Mouse (Mus musculus): ENCODE data around the gene Vps13d. TPM values are rescaled to one million over a fixed set of nuclear protein-coding genes. Genes with fewer than 3 reads are reported as not detected.

The Vps13d gene
- polyA plus RNA-seq, 2 experiments from 2014 or later: 19.0 to 20.6 TPM

DNA sequence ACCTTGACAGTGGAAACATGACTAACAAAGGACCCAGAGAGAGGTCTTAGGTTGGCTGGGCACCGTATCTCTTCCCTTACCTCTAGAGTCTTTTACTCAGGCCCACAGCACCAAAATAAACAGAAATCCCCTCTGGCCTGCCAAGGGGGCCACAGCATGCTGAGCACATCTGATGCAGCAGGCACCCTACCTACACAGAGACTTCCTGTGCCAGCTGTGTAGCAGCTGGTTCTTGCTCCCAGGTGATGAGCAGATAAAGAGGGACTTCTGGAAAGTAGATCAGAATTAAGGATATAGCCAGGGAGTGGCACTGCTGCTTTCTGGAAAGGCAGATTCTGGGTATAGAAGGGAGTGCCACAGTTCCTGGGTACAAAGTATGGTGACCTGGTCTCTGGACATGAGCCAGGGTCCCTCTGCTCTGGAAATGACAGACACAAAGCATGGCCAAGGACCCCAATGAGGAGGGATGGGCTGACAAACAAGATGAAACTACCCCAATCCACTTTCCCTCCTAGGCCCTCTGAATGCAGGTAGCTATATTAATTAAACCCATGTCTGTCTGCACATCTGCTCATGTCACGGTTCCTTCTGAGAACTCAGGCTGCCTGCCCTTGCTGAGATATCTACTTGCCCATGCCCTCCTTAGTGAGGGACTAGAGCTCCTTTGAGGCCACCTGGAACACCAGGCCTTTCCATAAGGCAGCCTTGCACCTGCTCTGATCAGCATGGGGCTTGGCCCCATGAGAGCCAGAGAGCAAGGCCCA is 195.8 kb downstream of the Vps13d start:
- no peak for ATAC-seq

DNA sequence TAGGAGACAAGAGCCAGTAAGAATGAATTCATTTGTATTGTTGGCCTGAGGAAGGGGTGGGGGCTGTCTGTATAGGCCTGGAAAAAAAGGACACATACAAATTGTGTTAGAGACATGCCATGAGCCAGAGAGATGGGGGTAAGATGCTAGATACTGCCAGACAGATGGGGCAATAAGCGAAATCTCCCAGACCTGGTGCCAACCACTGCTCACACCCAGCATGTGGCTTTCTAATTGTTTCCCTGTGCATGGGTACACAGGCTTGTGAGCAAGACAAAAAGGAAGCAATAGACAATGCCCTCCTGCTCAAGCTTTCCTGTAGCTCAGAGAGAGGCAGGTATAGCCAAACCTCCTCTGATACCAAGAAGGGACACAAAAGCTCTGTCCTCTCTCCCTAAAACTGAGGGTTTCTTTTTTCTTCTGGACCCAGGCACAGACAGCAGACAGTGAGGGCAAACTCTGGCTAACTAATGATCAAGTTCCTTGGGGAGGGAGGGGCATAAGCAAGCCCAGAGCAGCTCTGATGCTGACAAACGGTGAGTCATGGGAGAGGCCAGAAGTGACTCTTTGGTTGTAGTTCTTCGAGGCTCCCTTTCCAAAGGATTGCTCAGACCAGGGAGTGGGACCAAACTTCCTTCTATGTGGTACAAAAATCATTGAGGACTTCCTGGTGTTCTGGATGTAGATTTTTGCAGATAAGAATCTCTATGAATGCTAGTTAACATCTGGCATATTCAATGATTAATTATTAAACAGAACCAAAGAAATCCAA is 196.7 kb downstream of the Vps13d start:
- ATAC-seq: peak; percentile 38

DNA sequence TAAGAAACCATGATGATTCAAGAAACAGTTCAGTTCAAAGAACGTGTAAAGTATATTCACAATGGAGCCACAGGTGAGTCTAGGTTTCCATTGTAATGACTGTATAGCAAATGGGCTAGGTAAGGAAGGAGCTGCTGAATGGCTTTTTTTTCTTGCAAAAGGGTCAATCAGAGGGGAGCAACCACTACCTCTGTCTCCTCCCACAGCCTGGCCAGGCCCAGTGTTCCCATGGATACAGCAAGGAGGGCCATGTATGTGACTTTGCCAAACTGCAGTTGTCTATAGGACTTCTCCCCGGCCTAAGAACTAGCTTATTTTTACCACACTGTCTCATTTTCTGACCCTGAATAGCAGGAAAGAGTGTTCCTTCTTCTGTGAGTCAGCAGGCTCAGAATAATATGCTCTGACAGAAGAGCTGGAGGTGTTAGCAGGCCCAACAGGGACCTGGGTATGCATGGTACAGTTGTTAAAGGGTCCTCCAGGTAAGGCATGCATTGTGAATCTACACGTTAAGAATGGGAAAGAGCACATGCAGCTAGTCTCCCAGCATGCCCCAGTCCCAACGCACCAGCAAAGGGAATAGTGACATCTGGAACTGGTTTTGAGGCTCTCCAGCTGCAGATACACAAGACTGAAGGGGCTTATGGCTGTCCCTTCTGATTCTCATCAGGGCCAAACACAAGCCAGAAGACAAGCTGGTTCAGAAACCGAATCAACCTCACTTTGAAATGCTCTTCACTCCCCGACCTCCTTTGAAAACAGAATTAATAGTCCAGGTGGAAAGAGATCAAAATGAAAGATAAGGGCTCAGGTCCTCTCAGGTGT is 197.6 kb downstream of the Vps13d start:
- no peak for ATAC-seq

GRCm38 (mm10) chr4:144995826-144996225 is 199.0 kb downstream of the Vps13d start:
- peak; percentile 77 for ATAC-seq

DNA sequence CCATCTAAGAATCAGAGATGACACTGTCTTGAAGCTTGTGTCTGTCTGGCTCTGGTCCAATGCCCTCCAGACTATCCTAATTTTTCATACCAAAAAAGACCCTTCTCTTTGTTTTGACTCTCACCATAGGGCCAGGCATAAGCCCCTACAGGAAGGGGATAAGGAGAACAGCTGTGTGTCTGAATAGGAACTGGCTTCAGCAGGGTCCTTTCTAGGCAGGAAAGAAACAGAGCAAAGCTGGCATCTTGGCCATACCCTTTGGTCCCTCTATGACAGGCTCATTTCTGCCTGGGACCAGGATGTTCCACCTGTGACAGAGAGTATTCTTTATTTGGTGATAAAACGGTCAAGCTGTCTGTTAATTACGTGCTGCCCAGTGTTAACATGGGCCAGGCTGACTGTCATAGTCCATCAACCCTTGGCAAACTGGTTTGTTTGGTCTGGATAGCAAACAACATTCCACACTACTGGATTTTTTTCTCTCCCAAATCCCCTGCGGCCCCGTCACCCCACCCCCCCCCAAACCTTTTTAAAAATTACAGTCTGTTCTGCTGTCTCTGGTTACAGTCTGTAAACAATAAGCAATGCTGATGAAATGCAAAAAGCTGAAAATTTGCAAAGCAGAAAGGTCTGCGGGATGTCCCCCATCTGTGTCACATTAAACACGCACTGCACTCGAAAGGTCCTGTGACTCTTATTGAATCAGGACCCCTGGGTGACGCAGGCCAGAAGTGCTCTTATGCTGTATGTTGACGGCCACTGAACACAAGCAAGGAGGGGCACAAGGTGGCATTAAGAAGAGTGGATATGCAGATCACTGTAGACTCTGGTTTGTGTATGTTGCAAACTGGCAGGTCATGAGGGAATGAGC is 201.5 kb downstream of the Vps13d start:
- no peak for ATAC-seq

- no peak for ATAC-seq
Measured at GRCm38 (mm10) chr4:144992413-144992812, 202.4 kb downstream of the Vps13d start.

DNA sequence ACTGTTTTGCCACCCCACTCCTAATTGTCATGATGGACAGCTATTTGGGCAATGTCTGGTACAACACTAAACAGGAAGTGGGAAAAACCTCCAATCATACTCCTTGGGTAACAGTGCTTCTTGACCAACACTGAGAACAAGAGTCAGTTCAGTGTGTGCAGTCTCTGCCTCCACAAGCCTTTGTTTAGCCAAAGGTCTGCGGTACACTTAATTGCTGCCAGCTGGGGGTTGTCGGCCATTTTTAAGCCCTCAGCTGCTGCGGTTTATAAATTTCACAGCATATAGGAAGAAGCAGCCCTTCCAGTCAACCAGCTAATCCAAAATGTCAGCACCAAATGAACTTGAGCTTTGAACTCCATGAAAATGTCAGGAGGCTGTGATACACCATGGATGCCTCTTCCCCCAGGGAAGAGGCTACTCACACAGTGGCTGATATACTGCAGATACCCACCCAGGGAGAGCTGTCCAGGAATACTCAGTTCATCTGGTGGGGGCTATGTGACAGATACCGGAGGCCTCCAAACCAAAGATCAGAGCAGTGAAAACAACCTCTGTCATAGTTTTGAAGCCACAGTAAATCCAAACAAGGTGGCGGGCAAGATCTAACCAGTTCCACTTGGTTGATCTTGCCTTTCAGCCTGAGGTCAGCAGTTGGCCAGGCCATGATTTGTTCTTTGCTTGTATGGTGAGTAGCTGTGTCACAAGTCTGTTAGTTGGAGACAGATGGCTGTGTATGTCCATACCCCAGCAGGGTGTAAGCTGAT is 206.2 kb downstream of the Vps13d start:
- no peak for ATAC-seq

DNA sequence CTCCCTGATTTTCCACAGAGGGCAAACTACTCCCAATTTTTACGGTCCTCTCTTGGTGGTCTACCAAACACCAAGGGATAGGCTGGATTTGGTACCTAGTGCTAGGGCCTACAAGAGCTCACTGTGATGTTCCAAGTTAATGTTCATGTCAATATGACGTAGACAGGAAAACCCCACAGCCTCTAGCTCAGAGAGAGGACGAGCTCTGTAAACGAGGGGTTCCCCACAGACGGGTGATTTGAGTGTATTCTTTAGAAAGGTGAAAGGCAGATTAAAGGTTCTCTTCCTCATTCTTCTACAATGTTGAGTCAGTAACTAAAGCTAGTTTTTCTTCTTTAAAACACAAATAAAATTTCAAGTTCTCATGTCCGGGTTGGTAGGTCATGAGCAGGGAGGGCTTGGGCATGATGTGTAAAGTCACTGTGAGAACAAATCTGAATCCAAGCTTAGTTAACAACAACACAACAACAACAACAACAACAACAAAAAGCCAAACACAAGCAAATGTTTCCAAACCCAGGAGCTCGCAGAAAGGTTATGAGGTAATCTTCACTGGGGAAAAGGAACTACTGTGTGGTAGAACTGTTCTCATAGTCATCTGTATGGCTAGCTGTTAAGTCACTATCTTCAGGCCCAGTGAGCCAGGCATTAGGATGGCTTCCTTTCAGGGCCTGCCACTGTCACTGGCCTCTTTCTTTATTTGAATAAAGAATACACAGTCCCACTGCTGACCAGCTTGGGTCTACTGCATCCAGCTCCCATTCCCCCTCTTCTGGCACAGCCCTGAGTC is 208.6 kb downstream of the Vps13d start:
- peak; percentile 88 for ATAC-seq

GRCm38 (mm10) chr4:144983821-144984371 is 210.9 kb downstream of the Vps13d start:
- no peak for ATAC-seq

DNA sequence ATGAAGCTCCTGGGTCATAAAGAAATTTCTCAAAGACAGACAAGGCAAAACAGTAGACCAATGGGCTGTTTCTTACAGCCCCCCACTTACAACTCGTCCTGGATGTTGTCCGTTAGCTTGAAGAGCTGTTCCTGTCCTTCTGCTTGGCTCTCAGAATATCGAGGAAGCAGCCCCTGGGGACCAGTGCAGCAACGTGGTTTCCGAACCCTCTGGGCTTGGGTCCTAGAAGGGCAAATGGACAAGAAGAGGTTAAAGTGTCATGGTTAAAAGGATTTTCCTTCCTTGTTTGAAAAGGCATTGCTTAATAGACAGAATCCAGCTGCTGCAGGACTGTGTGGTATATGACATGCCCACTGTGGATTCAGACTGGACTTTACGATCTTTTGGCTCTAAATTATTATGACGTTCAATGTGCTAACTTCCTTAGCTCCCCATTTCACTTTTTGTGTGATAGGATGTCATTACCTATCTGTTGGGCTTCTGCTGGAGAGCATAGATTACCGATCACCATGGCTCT is 211.5 kb downstream of the Vps13d start:
- ATAC-seq: no peak

DNA sequence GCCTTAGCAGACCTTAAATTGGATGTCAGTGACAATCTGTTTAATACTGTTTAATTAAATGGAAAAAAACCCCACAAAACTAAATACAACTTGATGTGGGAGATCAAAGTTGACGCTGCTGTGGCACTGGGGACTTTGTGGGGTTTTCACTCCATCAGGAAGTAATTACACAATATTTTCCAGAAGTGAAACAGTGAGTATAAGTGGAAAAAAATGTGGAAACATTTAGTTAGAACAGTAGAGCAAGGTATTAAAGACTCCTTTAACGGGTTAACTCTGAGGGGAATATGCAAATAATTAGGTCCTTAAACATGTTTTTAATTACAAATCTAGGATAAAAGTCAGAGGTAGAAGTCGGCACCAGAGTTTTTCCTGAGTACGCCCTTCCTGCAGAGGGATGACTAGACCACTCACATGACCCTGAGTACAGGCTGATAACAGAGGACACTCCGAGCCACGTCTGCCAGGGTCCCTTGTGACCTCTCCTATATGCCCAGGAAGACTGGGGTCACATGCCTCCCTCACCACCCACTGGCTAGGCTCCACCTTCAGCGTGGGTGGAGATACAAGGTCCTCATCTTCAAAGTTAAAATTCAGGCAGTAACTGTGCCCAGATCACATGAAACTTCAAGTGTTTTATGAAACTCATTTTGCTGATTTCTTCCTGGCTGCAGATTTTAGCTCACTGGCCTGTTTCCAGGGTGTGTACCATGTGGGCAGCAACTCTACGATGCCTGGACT is 213.8 kb downstream of the Vps13d start:
- peak; percentile 46 for ATAC-seq

DNA sequence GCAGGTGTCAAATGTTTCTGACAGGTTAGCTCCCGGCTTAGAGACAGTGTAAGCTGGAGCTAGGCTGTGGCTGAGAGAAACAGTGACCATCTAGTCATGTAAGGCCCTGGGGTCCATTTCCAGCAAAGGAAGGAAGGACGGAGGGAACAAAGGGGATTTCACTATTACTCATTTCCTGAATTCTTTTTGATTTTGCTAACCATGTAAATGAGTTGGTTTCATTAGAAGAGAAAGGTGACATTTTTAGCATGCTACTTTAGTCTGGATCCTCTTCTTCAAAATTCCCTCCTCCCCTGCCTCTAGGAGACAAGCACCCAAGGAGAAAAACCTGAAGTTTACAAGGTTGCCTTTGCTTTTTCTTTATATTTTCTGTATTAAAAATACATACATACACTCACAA is 214.7 kb downstream of the Vps13d start:
- peak; percentile 35 for ATAC-seq

GRCm38 (mm10) chr4:144978039-144978438 is 216.8 kb downstream of the Vps13d start:
- ATAC-seq: no peak

DNA sequence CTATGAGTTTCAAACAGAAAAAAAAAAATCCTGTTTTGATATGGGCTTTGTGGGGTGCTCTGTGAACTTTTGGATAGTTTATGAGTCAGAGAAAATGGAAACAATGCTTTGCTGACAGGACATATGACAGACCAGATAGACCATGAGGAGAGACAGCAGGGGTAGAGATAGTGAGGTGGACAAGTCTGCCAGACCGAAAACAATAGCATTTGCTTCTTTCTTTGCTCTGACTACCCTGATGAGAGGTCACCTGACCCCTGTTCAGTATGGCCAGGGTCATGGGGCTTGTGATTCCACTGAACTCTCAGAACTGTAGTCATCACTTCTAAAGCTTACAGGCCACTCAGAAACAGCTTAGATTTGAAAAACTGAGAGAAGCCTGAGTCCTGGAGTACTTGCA is 217.7 kb downstream of the Vps13d start:
- no peak for ATAC-seq

GRCm38 (mm10) chr4:144975505-144975904 is 219.3 kb downstream of the Vps13d start:
- ATAC-seq: no peak

GRCm38 (mm10) chr4:144974458-144974857 is 220.3 kb downstream of the Vps13d start:
- ATAC-seq: no peak

- ATAC-seq: peak; percentile 61
Measured at GRCm38 (mm10) chr4:144972948-144973720, 221.7 kb downstream of the Vps13d start.

DNA sequence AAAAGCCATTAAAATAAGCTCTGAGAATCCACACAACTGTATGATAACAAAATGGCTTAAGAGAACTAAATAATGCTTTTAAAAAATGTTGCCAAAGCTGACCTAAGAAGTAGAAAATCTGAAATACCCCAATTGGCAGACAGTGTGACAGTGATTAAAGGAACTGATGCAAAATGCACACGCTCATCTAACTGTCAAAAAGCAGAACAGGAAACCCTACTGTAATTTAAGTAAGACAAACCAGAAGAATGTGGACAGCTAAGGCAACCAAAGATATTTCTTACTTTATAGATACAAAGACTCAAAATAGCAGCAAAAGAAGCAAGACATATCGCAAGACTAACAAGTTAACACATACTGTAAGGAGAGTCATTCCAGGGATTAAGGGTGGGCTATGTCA is 223.8 kb downstream of the Vps13d start:
- no peak for ATAC-seq
